Mouse (Mus musculus) forebrain, embryonic 11.5 days (tissue): ENCODE data around the gene Aar2. TPM values are rescaled to one million over a fixed set of nuclear protein-coding genes. Genes with fewer than 3 reads are reported as not detected.

ENCODE experiments used
- ATAC-seq: fragments of 200-750 bp; cut with Nextera tagmentation; replicated peaks from 2 replicates; pipeline ENCODE4 v1.8.0; 2017; ENCODE audit warnings: moderate TSS enrichment; ENCODE audit not compliant: low FRiP score
- DNase-seq: peaks from one replicate; pipeline ENCODE4 v3.0.0-alpha.2; 2017; ENCODE audit warnings: low spot score
- H3K27ac ChIP-seq: fragments of 300-500 bp; sonication (generic); 2 replicates; pipeline ENCODE4 v1.5.1; 2014; ENCODE audit warnings: low read depth, low read length
- H3K27me3 ChIP-seq: fragments of 300-500 bp; sonication (generic); 2 replicates; pipeline ENCODE4 v1.6.1; 2014; ENCODE audit warnings: mild to moderate bottlenecking, low read length, mixed read lengths; ENCODE audit not compliant: control insufficient read depth, insufficient read depth
- H3K36me3 ChIP-seq: fragments of 300-500 bp; sonication (generic); 2 replicates; pipeline ENCODE4 v1.6.1; 2014; ENCODE audit warnings: mild to moderate bottlenecking, low read length, moderate library complexity, mixed read lengths; ENCODE audit not compliant: control insufficient read depth, insufficient read depth
- H3K4me1 ChIP-seq: fragments of 300-500 bp; sonication (generic); replicated peaks from 2 replicates; pipeline ENCODE4 v1.6.1; 2014; ENCODE audit warnings: low read length, mixed read lengths; ENCODE audit not compliant: control insufficient read depth, insufficient read depth
- H3K4me2 ChIP-seq: fragments of 300-500 bp; sonication (generic); 2 replicates; pipeline ENCODE4 v1.6.1; 2014; ENCODE audit warnings: low read depth, mild to moderate bottlenecking, low read length, moderate library complexity, mixed read lengths; ENCODE audit not compliant: severe bottlenecking
- H3K4me3 ChIP-seq: fragments of 300-500 bp; sonication (generic); 2 replicates; pipeline ENCODE4 v1.5.1; 2014; ENCODE audit warnings: low read depth, low read length
- H3K9ac ChIP-seq: fragments of 300-500 bp; sonication (generic); 2 replicates; pipeline ENCODE4 v1.6.1; 2014; ENCODE audit warnings: low read length
- H3K9me3 ChIP-seq: fragments of 300-500 bp; sonication (generic); 2 replicates; pipeline ENCODE4 v1.6.1; 2016; ENCODE audit warnings: low read length, mixed read lengths; ENCODE audit not compliant: control insufficient read depth
- WGBS: fragments of 180-500 bp; shearing (Covaris S2); extraction: QIAGEN DNeasy Blood & Tissue Kit; methylation state at CpG from one replicate; pipeline ENCODE4 v1.1.7; 2014; 5-methylcytosine and 5-hydroxymethylcytosine counted together
- polyA plus RNA-seq: library from polyadenylated mRNA; unstranded; fragments of >200 nt; fragmentation: Nextera tagmentation; extraction: Ambion mirVana; gene quantifications from 2 replicates; pipeline ENCODE4 v1.2.1, GENCODE M21; 2014

Aar2 gene
- polyA plus RNA-seq, 1 experiment from 2014 or later, result 45.9 TPM

- DNase-seq (no peak), ATAC-seq (no peak)
- Histone ChIP-seq H3K4me2 (no peak overlapping the region), H3K4me3 (no peak overlapping the region), H3K36me3 (no peaks in the 10 kb centered on the region), H3K27ac (no peak overlapping the region), H3K4me1 (peaks cover 7% of the 10 kb centered on the region), H3K27me3 (peaks cover 22% of the 10 kb centered on the region), H3K9me3 (no peaks in the 10 kb centered on the region), H3K9ac (no peak overlapping the region)
- 77% methylated on average over 7 of the region's 7 CpGs for WGBS
Observed at GRCm38 (mm10) chr2:156616513-156616912, 69.1 kb downstream of the Aar2 start.

DNA sequence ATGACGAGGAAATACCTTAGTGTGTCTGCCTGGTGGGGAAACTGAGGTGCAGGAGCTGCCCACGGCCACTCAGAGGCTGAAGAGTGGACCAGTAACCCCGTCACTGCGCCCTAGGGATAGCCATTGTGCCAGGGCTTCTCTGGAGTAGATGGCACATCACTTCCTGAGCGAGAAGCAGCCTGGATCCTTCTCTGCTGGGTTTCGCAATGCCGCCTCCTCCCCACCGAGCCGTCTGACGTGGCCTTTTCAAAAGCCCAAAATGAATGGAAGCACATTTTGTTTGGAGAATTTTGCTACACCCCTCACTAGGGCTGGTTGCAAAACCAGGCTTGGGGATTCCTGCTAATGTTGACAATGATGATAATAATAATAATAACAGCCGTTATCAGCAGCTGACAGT lies 70.2 kb downstream of the Aar2 start:
- Histone ChIP-seq H3K4me3 (no peak overlapping the region), H3K9me3 (no peaks in the 10 kb centered on the region), H3K9ac (no peak overlapping the region), H3K27me3 (peaks cover 22% of the 10 kb centered on the region), H3K36me3 (no peaks in the 10 kb centered on the region), H3K27ac (no peak overlapping the region), H3K4me2 (no peak overlapping the region), H3K4me1 (peaks cover 7% of the 10 kb centered on the region)
- DNase-seq, result no peak
- 18% methylated on average over 11 of the region's 11 CpGs for WGBS
- no peak for ATAC-seq

Other genes starting within 250 kb of the Aar2 start
- gene Cnbd2, start 235.3 kb upstream of the Aar2 start, polyA plus RNA-seq, result 3.6 and 4.5 TPM in 2 replicates
- gene Scand1, start 234.9 kb upstream of the Aar2 start, polyA plus RNA-seq, result 78.0 and 84.0 TPM in 2 replicates
- gene Epb41l1, start 126.7 kb upstream of the Aar2 start, polyA plus RNA-seq, result 3.1 and 3.6 TPM in 2 replicates
- 140 and 163 TPM in 2 replicates for gene Dlgap4, start 66.1 kb downstream of the Aar2 start, polyA plus RNA-seq
- 105 and 121 TPM in 2 replicates for gene Myl9, start 227.8 kb downstream of the Aar2 start, polyA plus RNA-seq